Mouse (Mus musculus) small intestine, adult 2 months (tissue): ENCODE data around the gene Pnpla1.

Experiments used
- CTCF ChIP-seq: fragments of 200-500 bp; IDR thresholded peaks from 2 replicates; pipeline ENCODE4 v1.5.1; 2012; ENCODE audit warnings: low read depth, mild to moderate bottlenecking, control low read depth, inconsistent platforms, low read length, moderate library complexity, mixed read lengths; ENCODE audit not compliant: insufficient replicate concordance, insufficient read length; ENCODE audit errors: extremely low read depth
- POLR2A ChIP-seq: fragments of 200-500 bp; IDR thresholded peaks from 2 replicates; pipeline ENCODE4 v1.6.1; 2012; ENCODE audit warnings: low read depth, mild to moderate bottlenecking, control low read depth, inconsistent platforms, low read length, moderate library complexity

- TF ChIP-seq POLR2A (no peak), CTCF (no peak)
Observed at GRCm38 (mm10) chr17:28905377-28905916, 47.2 kb downstream of the Pnpla1 start.
